Mouse (Mus musculus) mouse embryonic stem cell (cell line): Measurements from ENCODE around the gene Ccdc87.

Experiments
- in situ Hi-C, 2 experiments: fragments of 300-500 bp; cut with MboI; formaldehyde crosslinking; loops; 1 replicate in 1 of 2; 3 replicates in 1 of 2; pipeline ENCODE4 v1.14.3; 2019 to 2020; ENCODE audit warnings: low sequenced_read_pairs in 2 of 2, low pct_unique_long_range_greater_than_20kb in 1 of 2, mixed read lengths in 1 of 2; ENCODE audit not compliant: unreplicated experiment in 1 of 2

The Ccdc87 gene

DNA sequence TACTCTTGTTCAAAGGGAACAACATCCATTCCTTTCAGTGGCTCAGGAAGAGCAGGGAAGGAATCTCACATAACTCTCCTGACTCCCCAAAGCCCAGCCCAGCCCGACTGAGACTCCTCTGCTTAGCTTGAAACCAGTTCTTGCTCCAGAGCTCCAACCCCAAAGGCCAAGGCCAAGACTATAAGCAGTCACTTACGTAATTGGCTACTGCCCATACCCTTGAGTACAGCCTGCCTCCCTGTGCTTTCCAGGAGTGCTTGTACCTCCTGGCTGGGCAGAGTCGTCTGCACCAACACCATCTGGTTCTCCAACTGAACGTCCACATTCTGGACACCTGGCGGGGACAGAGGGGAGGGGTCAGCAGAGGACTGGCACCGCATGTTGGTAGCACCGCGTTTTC is 5.2 kb upstream of the Ccdc87 start:
- in situ Hi-C loops = no loop called here

DNA sequence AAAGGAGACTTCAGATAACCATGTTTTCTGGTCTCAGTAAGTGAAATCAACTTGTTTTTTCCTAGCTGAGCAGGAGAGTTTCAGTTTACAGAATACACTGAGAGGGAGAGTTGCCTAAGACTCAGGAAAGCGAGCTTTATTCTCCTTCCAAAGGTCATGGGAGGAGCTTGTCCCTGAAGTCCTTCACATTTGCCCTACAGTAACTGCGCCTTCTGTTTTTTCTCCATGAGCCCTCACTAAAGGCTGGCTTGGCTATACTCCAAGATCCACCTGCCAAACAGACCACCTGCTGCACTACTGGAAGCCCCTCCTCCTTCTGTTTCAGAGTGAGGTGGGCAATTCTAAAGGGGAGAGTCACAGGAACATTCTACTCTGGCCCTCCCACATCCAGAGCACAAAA is 3.1 kb upstream of the Ccdc87 start:
- in situ Hi-C loops = no loop called here

DNA sequence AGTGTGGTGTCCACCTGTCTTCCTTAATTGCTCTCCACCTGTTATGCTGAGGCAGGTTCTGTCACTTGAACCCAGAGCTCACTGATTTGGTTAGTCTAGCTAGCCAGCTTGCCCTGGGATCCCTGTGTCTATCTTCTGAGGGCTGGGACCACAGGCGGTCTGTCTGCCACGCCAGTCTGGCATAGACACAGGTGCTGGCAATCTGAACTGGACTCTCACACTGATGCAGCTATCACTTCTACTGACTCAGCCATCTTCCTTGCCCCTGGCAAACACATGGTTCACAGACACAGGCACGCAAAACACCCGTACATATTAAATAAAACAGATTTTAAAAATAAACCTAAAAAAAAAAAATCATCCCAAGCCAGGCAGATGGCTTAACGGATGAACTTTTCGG is 2.1 kb upstream of the Ccdc87 start:
- in situ Hi-C loops = no loop called here

DNA sequence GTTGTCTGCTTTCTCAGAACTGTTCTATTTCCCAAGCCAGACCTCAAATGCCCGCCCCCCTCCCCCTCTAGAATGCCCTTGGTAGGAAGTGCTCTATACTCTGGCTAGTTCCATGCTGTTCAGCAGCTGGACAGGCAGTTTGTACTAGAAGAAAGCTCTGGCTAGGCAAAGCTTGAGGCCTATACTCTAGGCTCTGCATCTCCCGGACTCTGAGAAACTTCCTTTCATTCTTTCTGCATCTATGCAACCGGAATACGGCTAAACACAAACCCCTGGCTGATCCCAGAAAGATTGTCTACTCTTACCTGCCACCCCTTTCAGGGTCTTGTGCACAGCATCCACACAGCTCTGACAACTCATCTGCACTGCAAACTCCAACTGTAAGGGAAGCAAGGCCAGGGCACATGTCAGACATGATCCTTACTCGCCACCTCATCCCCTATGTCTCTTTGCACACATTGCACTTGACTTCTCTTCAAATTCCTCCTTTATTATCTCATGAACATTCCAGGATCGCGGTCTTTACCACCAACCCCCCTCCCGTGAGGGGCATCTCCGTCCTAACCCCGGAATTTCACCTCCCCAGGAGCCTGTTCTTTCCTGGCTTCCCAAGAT is 533 bp upstream of the Ccdc87 start:
- in situ Hi-C loops = no loop called here

DNA sequence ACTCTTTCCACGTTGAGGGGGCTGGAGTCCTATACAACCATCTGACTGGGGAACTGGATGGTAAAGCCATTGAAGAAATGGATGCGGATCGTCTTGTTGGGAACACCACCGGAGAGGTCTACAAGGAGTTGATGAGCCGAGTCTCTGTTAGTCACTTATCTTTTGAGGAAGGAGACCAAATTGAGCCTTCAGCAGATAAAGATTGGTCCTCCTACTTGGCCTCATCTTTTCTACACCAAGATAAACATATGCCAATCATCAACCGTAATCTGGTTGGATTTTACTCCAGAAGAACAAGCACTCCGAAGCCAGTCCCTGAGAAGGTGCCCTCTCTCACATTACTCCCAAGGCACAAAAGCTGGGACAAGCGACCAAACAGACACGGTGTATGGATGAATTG is 1.7 kb downstream of the Ccdc87 start:
- in situ Hi-C loops = no loop called here

DNA sequence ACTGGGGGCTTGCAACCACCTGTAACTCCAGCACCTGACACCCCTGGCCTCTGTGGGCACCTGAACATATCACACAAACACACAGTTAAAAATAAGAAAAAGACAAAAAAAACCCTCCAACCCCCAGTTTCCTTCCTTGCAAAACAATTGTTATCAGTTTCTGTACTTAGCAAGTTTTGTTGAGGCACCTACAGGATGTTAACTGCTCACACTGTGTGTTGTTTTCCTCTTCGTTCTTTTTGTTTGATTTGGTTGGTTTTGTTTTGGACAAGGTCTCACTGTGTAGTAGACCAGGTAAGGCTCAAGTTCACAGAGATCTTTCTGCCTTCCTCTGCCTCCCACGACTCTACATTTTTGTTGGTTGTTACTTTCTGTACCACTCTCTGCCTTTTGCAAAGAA is 3.4 kb downstream of the Ccdc87 start:
- in situ Hi-C loops = no loop called here

DNA sequence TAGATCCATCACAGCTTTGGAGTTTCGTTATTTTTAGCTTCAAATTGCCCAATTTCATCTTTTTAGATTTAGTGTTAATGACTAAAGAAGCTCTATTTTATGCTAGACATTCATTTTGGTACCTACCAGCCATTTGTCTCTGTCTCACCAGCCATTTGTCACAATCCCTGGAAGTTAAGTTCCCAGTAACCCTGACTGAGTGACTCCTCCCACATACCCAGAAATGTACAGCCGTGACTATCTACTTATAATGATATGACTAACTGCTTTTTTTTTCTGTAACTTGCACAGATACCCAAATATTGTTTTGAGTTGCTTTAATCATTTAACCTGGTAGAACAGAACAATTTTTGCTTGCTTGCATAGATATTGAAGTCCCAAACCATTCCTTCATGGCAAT is 6.7 kb downstream of the Ccdc87 start:
- in situ Hi-C loops = no loop called here

DNA sequence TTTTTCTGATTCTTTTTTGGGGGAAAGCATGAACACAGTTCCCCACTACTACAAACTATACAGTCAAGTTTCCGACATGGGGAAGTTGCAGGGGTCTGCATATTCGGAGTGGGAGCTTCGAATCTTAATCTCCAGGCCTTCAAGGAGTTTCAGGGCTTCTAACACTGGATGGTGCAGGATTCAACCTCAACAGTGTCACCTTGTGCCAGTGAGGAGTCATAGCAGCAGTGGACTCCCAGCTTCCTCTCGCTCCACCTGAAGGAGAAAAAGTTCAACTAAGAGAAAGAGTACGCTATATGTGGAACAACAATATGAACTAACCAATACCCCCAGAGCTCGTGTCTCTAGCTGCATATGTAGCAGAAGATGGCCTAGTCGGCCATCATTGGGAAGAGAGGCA is 8.3 kb downstream of the Ccdc87 start:
- in situ Hi-C loops = no loop called here

DNA sequence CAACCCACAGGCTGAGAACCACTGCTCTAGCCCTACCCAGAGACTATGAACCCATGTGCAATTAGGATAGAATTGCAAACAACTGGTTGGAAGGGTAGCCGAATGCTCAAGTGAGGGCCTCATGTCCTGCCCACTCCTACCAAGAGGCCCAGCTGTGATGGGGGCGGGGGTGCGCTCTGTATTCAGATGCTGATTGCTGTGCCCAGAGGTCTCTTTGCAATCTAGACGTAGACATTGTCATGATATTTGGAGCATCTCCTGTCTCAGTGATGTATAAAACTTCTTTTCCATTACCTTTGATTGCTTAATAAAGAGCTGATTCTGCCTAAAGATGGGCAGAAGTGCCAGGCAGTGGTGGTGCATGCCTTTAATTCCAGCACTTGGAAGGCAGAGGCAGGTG is 10.6 kb downstream of the Ccdc87 start:
- in situ Hi-C loops = loop anchor here (25.0 kb wide), 1 partner anchor 212 kb away; the partner anchor contains the start of gene Rce1 (in 2 of the 2)

DNA sequence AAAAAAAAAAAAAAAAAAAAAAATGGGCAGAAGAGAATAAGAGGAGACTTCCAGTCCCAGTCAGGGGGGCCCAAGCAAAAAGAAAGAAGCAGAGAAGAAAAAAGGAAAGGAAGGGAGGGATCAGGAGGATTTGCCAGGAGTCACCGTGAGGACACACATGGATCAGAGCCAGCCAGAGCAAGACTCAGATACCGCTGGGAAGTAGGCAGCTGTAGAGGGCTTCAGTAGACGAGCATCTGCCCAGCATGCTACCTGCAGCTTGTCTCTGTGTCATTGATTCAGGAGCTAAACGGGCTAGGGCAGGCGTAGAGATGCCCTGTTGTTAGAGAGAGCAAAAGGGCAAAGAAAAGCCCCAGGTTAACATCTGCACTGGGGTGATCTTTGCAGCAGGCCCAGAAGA is 11.1 kb downstream of the Ccdc87 start:
- in situ Hi-C loops = loop anchor here (25.0 kb wide), 1 partner anchor 213 kb away; the partner anchor contains the start of gene Rce1 (in 2 of the 2)

DNA sequence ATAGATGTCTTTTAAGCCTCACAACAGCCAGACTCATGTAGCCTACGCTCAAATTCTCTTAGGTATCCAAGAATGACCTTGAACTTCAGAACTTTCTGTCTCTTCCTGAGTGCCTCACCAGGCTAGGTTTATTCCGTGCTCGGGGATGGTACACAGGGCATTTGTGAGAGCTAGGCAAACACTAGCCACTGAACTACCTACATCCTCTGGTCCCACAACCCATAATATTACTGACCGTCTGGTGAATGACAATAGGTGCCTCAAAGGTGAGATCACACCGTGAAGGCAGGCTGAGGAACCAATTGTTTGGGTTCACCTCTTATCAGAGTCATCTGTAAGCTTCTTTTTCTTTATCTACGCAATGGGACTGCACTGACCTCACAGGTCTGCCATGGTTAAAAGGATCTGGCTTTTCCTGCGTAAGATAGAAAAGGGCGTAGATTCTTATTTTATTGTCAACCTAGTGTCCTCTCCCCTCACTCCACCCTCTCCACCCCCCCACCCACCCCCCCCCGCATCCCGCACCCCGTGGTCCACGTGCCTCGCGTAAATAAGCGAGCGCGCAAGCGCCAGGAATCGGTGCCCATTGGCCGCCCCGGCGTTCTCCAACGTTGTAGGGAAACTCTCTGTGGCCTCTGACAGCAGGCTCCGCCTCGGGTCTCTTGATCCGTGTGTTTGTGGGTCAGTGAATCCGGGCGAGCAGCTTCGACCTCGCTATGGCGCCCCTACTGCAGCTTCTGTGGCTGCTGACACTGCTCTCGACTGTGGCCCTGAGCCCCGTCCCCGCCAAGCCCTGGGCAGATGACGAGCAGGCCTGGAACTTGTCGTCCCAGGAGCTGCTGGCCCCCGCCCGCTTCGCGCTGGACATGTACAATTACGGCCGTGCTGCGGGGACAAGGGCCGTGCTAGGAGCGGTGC is 15.6 kb downstream of the Ccdc87 start, which contains the start of gene Ctsf:
Ctsf (plus strand) TSS at position 579 of the 918 bp plus-strand sequence.
- in situ Hi-C loops = loop anchor here (25.0 kb wide), 1 partner anchor 218 kb away; the partner anchor contains the start of gene Rce1 (in 2 of the 2)

DNA sequence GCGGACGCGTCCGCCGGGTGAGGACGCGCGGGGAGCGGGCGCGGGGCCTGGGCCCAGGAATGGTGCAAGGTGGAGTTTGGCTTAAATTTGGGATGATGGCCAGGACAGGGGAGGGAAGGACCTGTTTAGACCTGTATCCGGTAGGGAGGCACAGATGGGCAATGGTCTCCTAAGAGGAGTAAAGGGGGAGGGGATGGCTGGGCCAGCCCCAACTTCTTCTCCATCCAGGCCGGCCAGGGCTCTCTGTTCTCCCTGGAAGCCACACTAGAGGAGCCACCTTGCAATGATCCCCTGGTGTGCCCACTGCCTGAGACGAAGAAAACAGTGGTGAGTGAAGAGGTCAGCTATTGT is 16.3 kb downstream of the Ccdc87 start:
- in situ Hi-C loops = loop anchor here (25.0 kb wide), 1 partner anchor 218 kb away; the partner anchor contains the start of gene Rce1 (in 2 of the 2)

DNA sequence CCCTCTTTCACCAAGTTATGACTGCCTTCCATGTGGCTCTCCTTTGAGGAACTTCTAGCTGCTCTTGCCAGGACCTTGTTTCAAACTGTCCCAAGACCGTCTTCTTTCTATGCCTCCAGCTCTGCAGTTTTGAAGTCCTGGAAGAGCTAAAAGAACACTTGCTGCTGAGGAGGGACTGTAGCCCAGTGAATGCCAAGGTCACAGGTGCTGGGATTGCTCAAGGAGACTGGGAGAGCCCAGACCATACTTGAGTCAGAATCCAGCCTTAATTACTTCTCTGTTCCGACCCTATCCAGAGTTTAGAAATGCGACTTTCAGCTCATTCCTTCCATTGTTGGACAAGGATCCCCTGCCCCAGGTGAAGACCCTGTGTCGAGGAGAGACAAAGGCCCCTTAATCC is 16.8 kb downstream of the Ccdc87 start:
- in situ Hi-C loops = loop anchor here (25.0 kb wide), 1 partner anchor 219 kb away; the partner anchor contains the start of gene Rce1 (in 2 of the 2)

DNA sequence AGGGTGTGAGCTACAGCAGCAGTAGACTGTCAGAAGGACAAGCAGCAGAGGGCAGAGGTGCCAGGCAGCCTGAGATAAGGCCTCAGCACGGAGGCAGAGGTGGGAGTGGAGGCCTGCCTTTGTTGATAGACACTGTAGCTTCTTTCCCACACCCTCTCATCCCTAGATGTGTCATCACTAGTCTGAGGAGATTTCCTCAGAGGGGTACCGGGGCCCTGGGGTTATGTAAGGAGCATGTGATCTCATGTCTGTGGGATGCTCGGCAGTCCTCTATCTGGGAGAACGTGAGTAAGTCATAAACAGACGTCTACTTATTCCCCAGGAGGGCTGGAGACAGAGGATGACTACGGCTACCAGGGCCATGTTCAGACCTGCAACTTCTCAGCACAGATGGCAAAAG is 19.9 kb downstream of the Ccdc87 start:
- in situ Hi-C loops = loop anchor here (25.0 kb wide), 1 partner anchor 222 kb away; the partner anchor contains the start of gene Rce1 (in 2 of the 2)

DNA sequence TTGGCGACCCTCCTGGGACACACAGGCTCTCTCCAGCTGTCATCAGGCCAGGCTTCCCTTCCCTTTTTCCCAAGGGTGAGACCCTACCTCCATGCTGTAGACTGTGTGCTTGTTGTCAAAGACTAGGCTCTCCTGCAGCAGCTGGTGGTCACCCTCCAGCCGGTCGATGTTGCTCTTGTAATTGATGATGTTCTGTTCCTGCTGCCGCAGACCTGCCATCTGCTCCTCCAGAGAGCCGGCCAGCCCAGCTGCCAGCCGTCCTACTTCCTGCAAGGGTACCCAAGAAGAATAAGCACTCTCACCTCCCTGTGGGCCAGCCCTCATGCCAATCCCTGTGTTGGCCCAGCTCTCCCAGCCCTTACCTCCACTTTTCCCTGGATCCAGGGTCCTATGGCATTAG is 23.9 kb downstream of the Ccdc87 start:
- in situ Hi-C loops = loop anchor here (25.0 kb wide), 1 partner anchor 226 kb away; the partner anchor contains the start of gene Rce1 (in 2 of the 2)

DNA sequence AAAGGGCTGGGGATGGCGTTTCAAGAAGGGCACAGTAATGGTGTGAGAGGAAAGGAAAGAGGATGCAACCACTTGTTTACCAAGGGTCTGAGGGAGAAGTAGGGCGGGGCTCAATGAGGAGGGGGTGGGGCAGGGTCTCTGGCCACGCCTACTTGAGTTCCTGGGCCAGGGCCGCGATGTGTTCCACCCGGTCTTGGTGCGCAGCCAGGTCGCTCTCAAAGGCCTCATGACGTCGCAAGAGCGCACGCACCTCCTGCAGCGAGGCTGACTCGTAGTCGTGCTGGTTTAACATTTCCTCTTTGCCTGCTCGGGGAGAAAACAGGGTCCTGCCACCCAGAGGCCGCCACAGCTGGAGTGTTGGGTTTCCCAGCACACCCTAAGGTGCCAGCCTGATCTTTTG is 26.0 kb downstream of the Ccdc87 start:
- in situ Hi-C loops = loop anchor here (25.0 kb wide), 1 partner anchor 228 kb away; the partner anchor contains the start of gene Rce1 (in 2 of the 2)

DNA sequence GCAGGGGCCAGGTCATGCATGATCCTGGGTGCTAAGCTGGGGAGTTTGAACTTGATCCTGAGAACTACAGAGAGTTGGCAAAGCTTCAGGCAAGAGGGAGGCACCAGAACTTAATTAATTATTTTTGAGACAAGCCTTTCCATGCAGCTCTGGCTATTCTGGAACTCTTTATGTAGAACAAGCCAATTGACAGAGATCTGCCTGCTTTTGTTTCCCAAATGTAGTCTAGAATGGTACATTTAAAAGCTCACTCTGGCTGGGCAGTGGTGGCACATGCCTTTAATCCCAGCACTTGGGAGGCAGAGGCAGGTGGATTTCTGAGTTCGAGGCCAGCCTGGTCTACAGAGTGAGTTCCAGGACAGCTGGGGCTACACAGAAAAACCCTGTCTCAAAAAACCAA is 35.4 kb downstream of the Ccdc87 start:
- in situ Hi-C loops = loop anchor here (25.0 kb wide), 1 partner anchor 237 kb away; the partner anchor contains the start of gene Rce1 (in 2 of the 2)

DNA sequence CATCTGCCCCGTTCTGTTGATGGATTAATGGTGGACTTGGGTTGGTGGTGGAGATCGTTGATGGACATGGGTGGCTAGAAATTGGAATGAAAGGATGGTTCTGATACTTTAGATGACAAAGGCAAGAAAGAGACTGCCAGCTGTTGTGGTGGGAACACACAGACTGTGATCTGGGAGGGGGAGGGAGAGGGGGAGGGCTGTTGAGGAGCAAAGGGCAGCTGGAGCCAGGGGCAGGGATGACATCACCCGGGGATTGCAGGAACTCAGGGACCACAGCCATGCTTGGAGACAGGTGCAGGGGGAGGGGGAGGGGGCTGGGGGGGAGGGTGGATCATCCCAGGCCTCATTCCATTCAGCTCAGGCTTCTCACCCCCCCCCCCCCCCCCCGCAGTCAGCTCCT is 37.1 kb downstream of the Ccdc87 start:
- in situ Hi-C loops = no loop called here

DNA sequence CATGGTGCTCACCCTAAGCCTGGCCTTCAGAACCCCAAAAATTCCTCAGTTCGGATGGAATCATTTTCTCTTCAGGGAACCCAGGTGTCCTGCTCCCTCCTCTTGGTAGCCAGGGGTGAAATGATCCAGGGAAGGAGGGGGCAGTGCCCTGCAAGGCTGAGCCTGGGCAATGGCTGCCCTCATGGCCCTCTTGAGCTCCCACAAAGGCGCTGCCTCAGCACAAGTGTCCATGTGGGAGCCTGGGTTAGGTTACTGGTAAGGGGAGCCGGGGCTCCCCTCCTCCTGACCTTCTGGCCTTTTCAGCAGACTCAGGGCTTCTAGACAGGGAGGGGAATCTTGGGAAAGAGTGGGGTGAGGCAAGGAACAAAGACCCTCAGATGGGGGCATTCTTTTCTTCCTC is 37.6 kb downstream of the Ccdc87 start:
- in situ Hi-C loops = no loop called here
